ENCODE assay signal across 15 mouse cellular contexts in the genomic region with DNA sequence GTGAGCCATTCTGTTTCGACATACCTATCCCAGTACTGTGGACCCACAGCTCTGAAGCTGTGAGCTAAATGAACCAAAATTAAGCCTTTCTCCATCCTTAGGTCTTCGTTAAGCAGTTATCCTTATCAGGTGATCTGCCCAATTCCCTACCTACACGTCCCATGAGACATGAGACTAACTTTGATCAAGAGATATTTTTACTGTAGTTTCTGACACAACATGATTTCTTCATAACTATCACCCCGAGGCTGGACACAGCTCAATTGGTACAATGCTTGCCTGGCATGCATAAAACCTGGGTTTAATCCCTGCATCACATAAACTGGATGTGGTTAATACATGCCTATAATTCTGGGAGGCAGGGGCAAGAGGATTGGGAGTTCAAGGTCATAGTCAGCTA.
"Had no signal": no experiment of that assay in that cellular context is flagged by ENCODE, and none has a peak within 500 bp of the region (broad histone marks: within the 10 kb centered on the region; RNA-seq: fewer than 3 reads in every experiment).

No protein-coding gene starts in this region.

- H3K9ac ChIP-seq: liver, postnatal 0 days; lung, embryonic 15.5 days; midbrain, embryonic 13.5 days; midbrain, embryonic 15.5 days; neural tube, embryonic 12.5 days; stomach, embryonic 15.5 days had no signal

- DNase-seq: liver, postnatal 0 days; lung, adult 2 months; lung, postnatal 14 days; lung, postnatal 36 days; right cerebral cortex, postnatal 14 days; thymus, adult 2 months; thymus, postnatal 25 days had no signal

- H3K27ac ChIP-seq: lung, embryonic 15.5 days; macrophage; midbrain, embryonic 13.5 days; midbrain, embryonic 15.5 days; neural tube, embryonic 12.5 days; stomach, embryonic 15.5 days; stomach, postnatal 0 days had no signal

- H3K36me3 ChIP-seq: lung, embryonic 15.5 days; midbrain, embryonic 13.5 days; midbrain, embryonic 15.5 days; neural tube, embryonic 12.5 days; stomach, embryonic 15.5 days had no signal

- H3K27me3 ChIP-seq: lung, embryonic 15.5 days; megakaryocyte, embryonic 14.5 days; midbrain, embryonic 13.5 days; midbrain, embryonic 15.5 days; neural tube, embryonic 12.5 days; stomach, embryonic 15.5 days had no signal

- H3K4me1 ChIP-seq: lung, embryonic 15.5 days; megakaryocyte, embryonic 14.5 days; midbrain, embryonic 13.5 days; midbrain, embryonic 15.5 days; neural tube, embryonic 12.5 days; stomach, embryonic 15.5 days had no signal

- H3K4me3 ChIP-seq: lung, embryonic 15.5 days; megakaryocyte, embryonic 14.5 days; midbrain, embryonic 13.5 days; midbrain, embryonic 15.5 days; neural tube, embryonic 12.5 days; stomach, embryonic 15.5 days had no signal
